Mouse (Mus musculus): ENCODE data around the gene Map3k1. TPM values are rescaled to one million over a fixed set of nuclear protein-coding genes. Genes with fewer than 3 reads are reported as not detected.
A peak's percentile ranks its signal among the peaks of the same experiment; 100 is the strongest.

Map3k1 gene
- polyA plus RNA-seq, 1 experiment from 2014 or later: 30.3 TPM

DNA sequence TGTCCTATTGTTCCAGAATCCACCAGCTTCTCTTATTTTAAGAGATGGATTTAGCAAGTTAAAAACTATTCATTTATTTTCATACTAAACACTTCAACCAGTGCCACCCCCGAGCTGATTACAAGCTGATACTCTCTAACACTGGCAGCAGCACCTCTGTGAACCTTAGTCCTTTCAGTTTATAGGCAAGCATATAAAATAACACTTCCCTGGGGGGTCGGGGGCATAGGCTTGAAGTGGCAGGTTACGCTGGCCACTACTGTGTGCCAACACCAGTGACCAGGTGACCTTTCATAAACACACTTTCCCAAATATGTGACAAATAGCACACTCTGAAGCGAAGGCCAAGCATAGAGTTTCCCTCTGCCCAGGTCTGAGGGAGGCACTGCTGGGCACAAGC, 6.7 kb upstream of the Map3k1 start:
- ATAC-seq (replicated peaks; ENCODE audit: low FRiP score, low read depth) (no peak), DNase-seq (ENCODE audit: low spot score) (no peak)
- WGBS: 88% methylated on average over 4 of the region's 4 CpGs
- H3K27me3 ChIP-seq (ENCODE audit: insufficient read depth, low read length): no peaks in the 10 kb centered on the region
- H3K9ac ChIP-seq (ENCODE audit: low read depth, low read length): no peak overlapping the region
- no peak overlapping the region for H3K4me3 ChIP-seq (replicated peaks; ENCODE audit: low read depth, low read length)
- no peaks in the 10 kb centered on the region for H3K36me3 ChIP-seq (ENCODE audit: insufficient read depth, low read length)
- H3K27ac ChIP-seq: no peak overlapping the region
- H3K4me2 ChIP-seq (ENCODE audit: low read length): no peak overlapping the region
- H3K9me3 ChIP-seq (replicated peaks; ENCODE audit: low read length): no peaks in the 10 kb centered on the region
- TF ChIP-seq CTCF (IDR thresholded peaks at IDR 0.05; ENCODE audit: low read depth): no peak
- no peaks in the 10 kb centered on the region for H3K4me1 ChIP-seq (replicated peaks; ENCODE audit: insufficient read depth, low read length)

- H3K27me3 ChIP-seq (ENCODE audit: insufficient read depth, low read length): no peaks in the 10 kb centered on the region
- no peak for DNase-seq (ENCODE audit: low spot score)
- H3K4me2 ChIP-seq (ENCODE audit: low read length): no peak overlapping the region
- H3K4me1 ChIP-seq (replicated peaks; ENCODE audit: insufficient read depth, low read length): no peaks in the 10 kb centered on the region
- H3K9me3 ChIP-seq (replicated peaks; ENCODE audit: low read length): no peaks in the 10 kb centered on the region
- H3K27ac ChIP-seq: no peak overlapping the region
- H3K36me3 ChIP-seq (ENCODE audit: insufficient read depth, low read length): no peaks in the 10 kb centered on the region
- H3K9ac ChIP-seq (ENCODE audit: low read depth, low read length): no peak overlapping the region
- 98% methylated on average over 7 of the region's 7 CpGs for WGBS
- no peak for ATAC-seq (replicated peaks; ENCODE audit: low FRiP score, low read depth)
- no peak overlapping the region for H3K4me3 ChIP-seq (replicated peaks; ENCODE audit: low read depth, low read length)
- peak; percentile 38 for TF ChIP-seq CTCF (IDR thresholded peaks at IDR 0.05; ENCODE audit: low read depth)
Measured at GRCm38 (mm10) chr13:111815017-111815416, 6.2 kb upstream of the Map3k1 start.

GRCm38 (mm10) chr13:111812647-111813046, 3.9 kb upstream of the Map3k1 start:
- Histone ChIP-seq H3K9ac (ENCODE audit: low read depth, low read length) (no peak overlapping the region), H3K4me3 (replicated peaks; ENCODE audit: low read depth, low read length) (no peak overlapping the region), H3K9me3 (replicated peaks; ENCODE audit: low read length) (no peaks in the 10 kb centered on the region), H3K27me3 (ENCODE audit: insufficient read depth, low read length) (no peaks in the 10 kb centered on the region), H3K27ac (no peak overlapping the region), H3K4me1 (replicated peaks; ENCODE audit: insufficient read depth, low read length) (peaks cover 3% of the 10 kb centered on the region; the same call in 1 of the 2 replicates), H3K36me3 (ENCODE audit: insufficient read depth, low read length) (no peaks in the 10 kb centered on the region), H3K4me2 (ENCODE audit: low read length) (no peak overlapping the region)
- ATAC-seq (replicated peaks; ENCODE audit: low FRiP score, low read depth) (no peak), DNase-seq (ENCODE audit: low spot score) (no peak)
- TF ChIP-seq CTCF (IDR thresholded peaks at IDR 0.05; ENCODE audit: low read depth): no peak
- 93% methylated on average over 2 of the region's 2 CpGs for WGBS

DNA sequence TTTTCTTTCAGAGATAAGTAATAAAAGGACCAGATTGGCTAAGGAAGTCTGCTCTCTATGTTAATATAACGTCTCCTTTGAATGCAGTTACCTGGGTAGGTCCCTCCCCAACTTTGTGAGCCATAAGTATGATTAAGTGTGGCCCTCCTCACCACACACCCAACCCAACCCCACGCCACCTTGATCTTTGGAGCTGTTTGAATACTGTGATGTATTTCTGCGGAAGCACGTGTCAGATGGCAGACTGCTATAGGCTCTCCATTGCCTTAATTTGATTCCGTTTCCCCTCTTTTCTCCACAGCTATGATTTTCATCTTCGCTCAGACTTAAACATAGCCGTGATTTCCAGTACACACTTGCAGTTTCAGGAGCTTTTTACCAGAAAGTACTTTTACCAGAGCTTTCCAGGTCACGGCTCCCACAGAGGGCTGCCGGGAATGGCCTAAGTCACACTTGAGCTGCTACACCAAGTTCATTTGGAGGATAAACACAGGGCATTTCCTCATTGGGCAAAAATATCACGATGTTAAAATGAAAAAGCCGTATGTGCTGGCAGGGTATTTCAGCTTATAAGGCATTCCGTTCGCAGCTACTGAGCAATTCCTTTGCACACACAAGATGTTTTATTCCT, 2.3 kb upstream of the Map3k1 start:
- no peak for DNase-seq (ENCODE audit: low spot score)
- H3K4me3 ChIP-seq (replicated peaks; ENCODE audit: low read depth, low read length): no peak overlapping the region
- H3K4me2 ChIP-seq (ENCODE audit: low read length): no peak overlapping the region
- WGBS: 57% methylated on average over 13 of the region's 13 CpGs
- no peak for TF ChIP-seq CTCF (IDR thresholded peaks at IDR 0.05; ENCODE audit: low read depth)
- peaks cover 3% of the 10 kb centered on the region; the same call in 1 of the 2 replicates for H3K4me1 ChIP-seq (replicated peaks; ENCODE audit: insufficient read depth, low read length)
- no peaks in the 10 kb centered on the region for H3K9me3 ChIP-seq (replicated peaks; ENCODE audit: low read length)
- H3K9ac ChIP-seq (ENCODE audit: low read depth, low read length): no peak overlapping the region
- no peak for ATAC-seq (replicated peaks; ENCODE audit: low FRiP score, low read depth)
- no peaks in the 10 kb centered on the region for H3K27me3 ChIP-seq (ENCODE audit: insufficient read depth, low read length)
- H3K27ac ChIP-seq: peak overlapping the region; percentile 33; the same call in 1 of the 2 replicates
- H3K36me3 ChIP-seq (ENCODE audit: insufficient read depth, low read length): no peaks in the 10 kb centered on the region

- WGBS: 3% methylated on average over 29 of the region's 29 CpGs
- DNase-seq (ENCODE audit: low spot score): peak; percentile 75
Measured at GRCm38 (mm10) chr13:111809466-111810228, 854 bp upstream of the Map3k1 start.

DNA sequence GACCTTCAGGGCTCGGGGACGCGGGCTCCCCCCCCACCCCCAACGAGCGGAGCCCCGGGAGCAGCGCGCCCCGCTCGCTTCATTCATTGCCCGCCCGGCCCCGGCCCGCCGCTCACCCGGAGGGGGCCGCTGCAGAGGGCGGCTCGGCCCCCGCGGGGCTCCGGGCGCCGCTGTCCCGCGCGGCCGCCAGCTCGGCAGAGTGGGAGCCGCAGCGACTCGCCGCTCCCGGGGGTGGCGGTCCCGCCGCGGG, 481 bp downstream of the Map3k1 start:
- Histone ChIP-seq H3K36me3 (ENCODE audit: insufficient read depth, low read length) (no peaks in the 10 kb centered on the region), H3K4me1 (replicated peaks; ENCODE audit: insufficient read depth, low read length) (peaks cover 28% of the 10 kb centered on the region), H3K9me3 (replicated peaks; ENCODE audit: low read length) (no peaks in the 10 kb centered on the region), H3K9ac (ENCODE audit: low read depth, low read length) (peak overlapping the region; percentile 99), H3K4me3 (replicated peaks; ENCODE audit: low read depth, low read length) (peak overlapping the region; percentile 94), H3K4me2 (ENCODE audit: low read length) (peak overlapping the region; percentile 96), H3K27me3 (ENCODE audit: insufficient read depth, low read length) (no peaks in the 10 kb centered on the region), H3K27ac (peak overlapping the region; percentile 99)
- DNase-seq (ENCODE audit: low spot score): no peak
- 0% methylated on average over 38 of the region's 38 CpGs for WGBS
- ATAC-seq (replicated peaks; ENCODE audit: low FRiP score, low read depth): peak; percentile 34
- no peak for TF ChIP-seq CTCF (IDR thresholded peaks at IDR 0.05; ENCODE audit: low read depth)

More at GRCm38 (mm10) chr13:111809466-111810228, 854 bp upstream of the Map3k1 start:
- Histone ChIP-seq H3K4me3 (replicated peaks; ENCODE audit: low read depth, low read length) (peak overlapping the region; percentile 94), H3K4me1 (replicated peaks; ENCODE audit: insufficient read depth, low read length) (peaks cover 16% of the 10 kb centered on the region), H3K27me3 (ENCODE audit: insufficient read depth, low read length) (no peaks in the 10 kb centered on the region), H3K9me3 (replicated peaks; ENCODE audit: low read length) (no peaks in the 10 kb centered on the region), H3K27ac (peak overlapping the region; percentile 99), H3K36me3 (ENCODE audit: insufficient read depth, low read length) (no peaks in the 10 kb centered on the region), H3K4me2 (ENCODE audit: low read length) (peak overlapping the region; percentile 96), H3K9ac (ENCODE audit: low read depth, low read length) (peak overlapping the region; percentile 99)
- no peak for TF ChIP-seq CTCF (IDR thresholded peaks at IDR 0.05; ENCODE audit: low read depth)
- ATAC-seq (replicated peaks; ENCODE audit: low FRiP score, low read depth): peak; percentile 63
